Mouse (Mus musculus) cerebellum, adult 2 months (tissue): ENCODE measurements at regions not wholly inside any gene's neighbourhood (a gene's known extent, or its start where the extent isn't known, plus 50 kb on each side); places are given as distances from the start of the nearest gene placed in this dataset.

ENCODE experiments used
- CTCF ChIP-seq: fragments of 200-500 bp; IDR thresholded peaks from 2 replicates; pipeline ENCODE4 v1.5.1; 2011; ENCODE audit warnings: low read depth, mild to moderate bottlenecking, control low read depth, low read length, moderate library complexity, borderline replicate concordance; ENCODE audit not compliant: insufficient read depth
- POLR2A ChIP-seq: fragments of 200-500 bp; IDR thresholded peaks from 2 replicates; pipeline ENCODE4 v1.6.1; 2011; ENCODE audit warnings: low read length, control low read depth, borderline replicate concordance; ENCODE audit not compliant: insufficient read depth

DNA sequence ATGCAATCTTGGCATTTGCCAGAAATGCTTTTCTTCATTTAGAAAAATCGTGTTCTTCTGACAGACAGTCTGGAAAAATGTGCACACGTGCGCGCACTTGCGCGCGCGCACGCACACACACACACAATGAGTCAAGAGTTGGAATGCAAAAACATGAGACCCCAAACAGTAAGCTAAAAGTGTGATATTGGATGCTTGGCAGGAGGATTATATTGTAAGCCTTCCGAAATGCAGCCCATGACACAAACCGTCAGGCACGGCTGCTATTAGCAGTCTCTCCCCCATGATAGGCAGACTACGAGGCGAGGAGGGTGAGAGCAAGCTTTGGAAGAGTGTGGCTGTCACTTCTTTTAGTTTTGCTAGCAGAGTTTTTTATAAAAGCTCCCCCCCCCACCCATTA is 282.1 kb upstream of the Tbc1d5 start:
- no peak for TF ChIP-seq CTCF
- TF ChIP-seq POLR2A: no peak
